Mouse (Mus musculus) R1 (cell line): ENCODE results near the gene Vmn1r159.
"Not testable (repeated sequence)": the region's sequence is repeated elsewhere in the genome, so short reads cannot be mapped to it uniquely, and the experiment has no call there.

Experiments
- DNase-seq: peaks from one replicate; pipeline ENCODE4 v3.0.0-alpha.2; 2018; ENCODE audit warnings: low read depth, low spot score

The Vmn1r159 gene

DNA sequence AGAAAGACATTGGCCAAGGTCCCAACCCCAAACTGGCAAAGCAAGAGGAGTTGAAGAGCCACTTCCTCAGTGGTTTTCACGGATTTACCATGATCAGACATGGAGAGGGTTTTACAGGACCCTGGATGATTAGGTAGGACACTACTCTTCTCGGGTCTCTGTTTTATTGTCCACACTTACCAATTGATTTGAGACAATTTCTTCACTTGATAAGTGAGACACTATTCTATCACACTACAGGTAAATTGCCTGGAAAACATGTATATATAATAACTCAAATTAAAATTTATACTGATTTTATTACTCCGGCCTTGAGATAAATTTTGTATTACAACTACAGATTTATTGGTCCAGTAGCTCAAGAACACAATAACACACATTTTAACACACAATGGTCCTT lies at the start of gene Vmn1r159:
TSS of gene Vmn1r159 (minus strand) at position 101 of the 400 bp plus-strand sequence.
- not testable (repeated sequence) for DNase-seq

DNA sequence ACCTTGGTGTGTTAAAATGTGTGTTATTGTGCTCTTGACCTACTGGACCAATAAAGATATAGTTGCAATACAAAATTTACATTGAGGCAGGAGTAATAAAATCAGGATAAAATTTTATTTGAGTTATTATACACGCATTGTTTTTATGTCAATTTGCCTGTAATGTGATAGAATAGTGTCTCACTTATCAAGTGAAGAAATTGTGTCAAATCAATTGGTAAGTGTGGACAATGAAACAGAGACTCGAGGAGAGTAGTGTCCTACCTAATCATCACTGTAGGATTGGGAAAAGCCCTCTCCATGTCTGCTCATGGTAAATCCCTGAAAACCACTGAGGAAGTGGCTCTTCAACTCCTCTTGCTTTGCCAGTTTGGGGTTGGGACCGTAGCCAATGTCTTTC lies 27.5 kb upstream of the Vmn1r159 start, which contains the start of gene Vmn1r160:
TSS of gene Vmn1r160 (plus strand) at position 301 of the 400 bp plus-strand sequence.
- not testable (repeated sequence) for DNase-seq
